19 mouse cellular contexts compared by ENCODE assay signal in genomic region chr9:117713121-117713520, GRCm38 (mm10).
"Had no signal": no experiment of that assay in that cellular context is flagged by ENCODE, and none has a peak within 500 bp of the region (broad histone marks: within the 10 kb centered on the region; RNA-seq: fewer than 3 reads in every experiment).

No protein-coding gene starts in this region.

- H3K4me1 ChIP-seq: midbrain, embryonic 10.5 days; midbrain, embryonic 12.5 days; neural tube, embryonic 13.5 days; neural tube, embryonic 15.5 days had no signal

- H3K27ac ChIP-seq: midbrain, embryonic 10.5 days; midbrain, embryonic 12.5 days; neural tube, embryonic 13.5 days; neural tube, embryonic 15.5 days had no signal

- ATAC-seq: midbrain, embryonic 16.5 days had no signal

- H3K9me3 ChIP-seq: midbrain, embryonic 12.5 days; neural tube, embryonic 13.5 days; neural tube, embryonic 15.5 days had no signal

- H3K4me3 ChIP-seq: midbrain, embryonic 10.5 days; midbrain, embryonic 12.5 days; myocyte; neural tube, embryonic 13.5 days; neural tube, embryonic 15.5 days had no signal

- H3K36me3 ChIP-seq: midbrain, embryonic 10.5 days; midbrain, embryonic 12.5 days; neural tube, embryonic 13.5 days; neural tube, embryonic 15.5 days had no signal

- H3K9ac ChIP-seq: lung, embryonic 14.5 days; midbrain, embryonic 12.5 days; neural tube, embryonic 13.5 days; neural tube, embryonic 15.5 days had no signal

- H3K27me3 ChIP-seq: midbrain, embryonic 12.5 days; neural tube, embryonic 13.5 days; neural tube, embryonic 15.5 days had no signal

- H3K4me2 ChIP-seq: lung, embryonic 14.5 days; midbrain, embryonic 12.5 days; neural tube, embryonic 13.5 days; neural tube, embryonic 15.5 days had no signal

- DNase-seq: lung, adult 18-20 months; lung, embryonic 14.5 days; lung, postnatal 10 days; lung, postnatal 4 days; midbrain, embryonic 14.5 days; retina, postnatal 1 day; right cerebral cortex, adult 18-20 months; right cerebral cortex, postnatal 25 days; right cerebral cortex, postnatal 4 days; spleen, adult 18-20 months; thymus, adult 18-20 months; thymus, postnatal 14 days; thymus, postnatal 36 days had no signal
